Mouse (Mus musculus): Measurements from ENCODE around the gene Gm42906. TPM values are rescaled to one million over a fixed set of nuclear protein-coding genes. Genes with fewer than 3 reads are reported as not detected.

The Gm42906 gene
- polyA plus RNA-seq, 2 experiments = not detected

DNA sequence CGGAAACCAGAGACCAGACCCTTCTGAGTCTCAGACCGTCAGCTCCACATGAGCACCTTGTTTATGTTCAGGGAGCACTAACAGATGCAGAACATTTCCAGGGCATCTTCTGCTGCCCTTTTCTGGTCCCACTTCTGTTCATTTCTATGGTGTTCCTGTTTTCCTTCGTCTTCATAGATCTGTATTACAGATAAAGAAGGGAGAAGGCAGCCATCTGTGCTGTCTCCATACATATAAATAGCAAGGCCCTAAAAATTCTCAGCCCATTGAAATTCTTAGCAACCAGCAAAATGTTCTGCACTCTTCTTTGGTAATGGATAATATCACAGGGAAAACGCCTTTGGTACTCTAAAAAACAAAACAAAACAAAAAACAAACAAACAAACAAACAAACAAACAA, 290.7 kb downstream of the Gm42906 start:
- ATAC-seq (ENCODE audit: insufficient read depth) = no peak

DNA sequence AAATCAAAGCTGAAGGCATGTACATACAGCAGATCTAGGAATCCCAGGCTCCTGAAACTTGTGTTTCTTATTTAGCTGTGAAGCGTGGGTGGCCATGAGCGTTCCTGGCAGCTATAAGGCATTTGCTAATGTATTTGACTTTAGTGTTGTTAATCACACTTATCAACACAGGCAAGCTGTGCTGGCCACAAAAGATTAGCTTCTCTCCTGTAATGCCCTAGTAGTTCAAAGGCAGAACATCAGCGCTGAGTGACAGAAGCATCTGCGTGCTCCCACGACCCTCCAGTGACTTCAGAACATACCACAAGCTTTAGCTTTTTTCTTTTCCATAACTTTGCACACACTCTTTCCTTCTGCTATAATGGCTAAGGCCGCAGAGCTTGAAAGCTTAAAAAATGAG, 292.0 kb downstream of the Gm42906 start:
- Histone ChIP-seq H3K27me3 (ENCODE audit: control insufficient read depth, insufficient read depth, low read length) (no peaks in the 10 kb centered on the region), H3K36me3 (replicated peaks; ENCODE audit: control insufficient read depth, insufficient read depth, low read depth) (no peaks in the 10 kb centered on the region), H3K9me3 (ENCODE audit: control insufficient read depth, low read length) (no peaks in the 10 kb centered on the region), H3K9ac (replicated peaks) (no peak overlapping the region), H3K4me1 (replicated peaks; ENCODE audit: control insufficient read depth in 2 of 2, insufficient read depth in 2 of 2, low read length in 1 of 2) (peaks cover 0 to 13% of the 10 kb centered on the region in 2 experiments; a peak in 2 of 4 replicates), H3K4me2 (ENCODE audit: low read depth) (no peak overlapping the region), H3K27ac (no peak overlapping the region), H3K4me3 (ENCODE audit: insufficient read depth in 1 of 2, low read depth in 2 of 2, low read length in 2 of 2) (no peak overlapping the region)
- peak; percentile 55 for ATAC-seq (ENCODE audit: insufficient read depth)
- DNase-seq (ENCODE audit: low read depth in 3 of 3, low spot score in 3 of 3) = no peak
- TF ChIP-seq EP300 (IDR thresholded peaks at IDR 0.05; ENCODE audit: low read depth) = peak; percentile 31; the same call in 1 of the 2 replicates
- no peak for TF ChIP-seq CTCF (IDR thresholded peaks at IDR 0.05; ENCODE audit: low read depth)
- 23% methylated on average over 6 of the region's 6 CpGs for WGBS (ENCODE audit: insufficient replicate concordance)

More for the DNA sequence above, 290.7 kb downstream of the Gm42906 start:
- no peak overlapping the region for H3K4me2 ChIP-seq (ENCODE audit: low read depth)
- no peaks in the 10 kb centered on the region for H3K9me3 ChIP-seq (ENCODE audit: control insufficient read depth, low read length)
- no peaks in the 10 kb centered on the region for H3K36me3 ChIP-seq (replicated peaks; ENCODE audit: control insufficient read depth, insufficient read depth, low read depth)
- peaks cover 0 to 13% of the 10 kb centered on the region in 2 experiments; a peak in 2 of 4 replicates for H3K4me1 ChIP-seq (replicated peaks; ENCODE audit: control insufficient read depth in 2 of 2, insufficient read depth in 2 of 2, low read length in 1 of 2)
- no peak overlapping the region for H3K27ac ChIP-seq
- H3K9ac ChIP-seq (replicated peaks) = no peak overlapping the region
- no peaks in the 10 kb centered on the region for H3K27me3 ChIP-seq (ENCODE audit: control insufficient read depth, insufficient read depth, low read length)
- no peak for DNase-seq (ENCODE audit: low read depth in 3 of 3, low spot score in 3 of 3)
- WGBS (ENCODE audit: insufficient replicate concordance) = 55% methylated on average over 4 of the region's 4 CpGs
- H3K4me3 ChIP-seq (ENCODE audit: insufficient read depth in 1 of 2, low read depth in 2 of 2, low read length in 2 of 2) = no peak overlapping the region
- TF ChIP-seq EP300 (IDR thresholded peaks at IDR 0.05; ENCODE audit: low read depth) (no peak), CTCF (IDR thresholded peaks at IDR 0.05; ENCODE audit: low read depth) (no peak)

DNA sequence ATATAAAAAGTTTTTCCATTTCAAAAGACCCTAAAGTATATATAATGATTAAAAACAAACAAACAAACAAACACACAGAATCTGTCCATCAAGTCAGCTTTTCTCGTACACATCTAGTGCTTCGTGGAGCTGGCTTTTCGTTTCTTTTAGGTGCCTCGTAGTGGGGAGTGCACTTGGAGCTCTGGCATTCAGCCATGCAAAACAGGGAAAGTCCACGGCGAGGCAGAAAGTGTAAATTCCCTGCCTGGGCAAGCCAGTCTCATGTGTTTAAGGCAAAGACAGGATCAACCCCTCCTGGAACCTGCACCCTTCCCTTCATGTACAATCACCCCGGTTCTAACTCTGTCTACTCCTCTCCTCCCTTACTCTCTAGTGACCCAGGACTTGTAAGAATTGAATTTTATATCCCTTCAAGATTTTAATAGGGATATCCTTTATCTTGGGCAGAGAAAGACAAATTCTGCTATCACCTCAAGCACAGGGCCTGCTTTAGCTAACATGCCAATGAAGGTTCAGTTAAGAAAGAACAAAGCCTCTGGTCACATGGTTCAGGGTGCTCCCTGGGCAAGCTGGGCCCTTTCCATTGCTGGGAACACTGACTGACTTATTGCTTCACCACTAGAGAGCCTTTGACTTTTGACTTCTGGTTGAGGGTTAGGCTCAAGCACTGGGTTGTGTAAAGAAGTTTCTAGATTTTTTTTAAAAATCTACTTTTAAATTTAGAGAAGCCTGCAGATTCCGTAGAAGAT, 292.7 kb downstream of the Gm42906 start:
- Histone ChIP-seq H3K9me3 (ENCODE audit: control insufficient read depth, low read length) (no peaks in the 10 kb centered on the region), H3K27me3 (ENCODE audit: control insufficient read depth, insufficient read depth, low read length) (no peaks in the 10 kb centered on the region), H3K36me3 (replicated peaks; ENCODE audit: control insufficient read depth, insufficient read depth, low read depth) (no peaks in the 10 kb centered on the region), H3K4me2 (ENCODE audit: low read depth) (no peak overlapping the region), H3K27ac (no peak overlapping the region), H3K4me1 (replicated peaks; ENCODE audit: control insufficient read depth in 2 of 2, insufficient read depth in 2 of 2, low read length in 1 of 2) (peaks cover 0 to 13% of the 10 kb centered on the region in 2 experiments; a peak in 2 of 4 replicates), H3K9ac (replicated peaks) (no peak overlapping the region), H3K4me3 (ENCODE audit: insufficient read depth in 1 of 2, low read depth in 2 of 2, low read length in 2 of 2) (no peak overlapping the region)
- 66% methylated on average over 8 of the region's 8 CpGs for WGBS (ENCODE audit: insufficient replicate concordance)
- no peak for TF ChIP-seq CTCF (IDR thresholded peaks at IDR 0.05; ENCODE audit: low read depth)
- TF ChIP-seq EP300 (IDR thresholded peaks at IDR 0.05; ENCODE audit: low read depth) = no peak
- DNase-seq (ENCODE audit: low read depth in 3 of 3, low spot score in 3 of 3) (no peak), ATAC-seq (ENCODE audit: insufficient read depth) (peak; percentile 50; the same call in 1 of the 2 replicates)

DNA sequence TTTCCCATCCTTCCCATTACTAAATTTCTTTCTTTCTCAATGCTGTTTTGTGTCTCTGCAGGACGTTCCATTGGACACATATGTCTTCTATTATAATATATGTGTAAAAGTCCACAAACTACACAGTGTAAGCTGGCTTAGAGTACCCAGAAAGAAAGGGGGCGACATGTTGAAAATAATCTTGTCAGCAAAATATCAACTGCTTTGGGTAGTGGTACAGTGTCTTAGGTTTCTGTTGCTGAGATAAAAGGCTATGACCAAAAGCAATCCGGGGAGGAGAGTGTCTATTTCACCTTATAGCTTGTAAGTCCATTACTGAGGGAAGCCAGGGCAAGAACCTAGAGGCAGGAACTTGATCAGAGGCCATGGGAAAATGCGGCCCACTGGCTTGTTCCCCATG, 293.8 kb downstream of the Gm42906 start:
- DNase-seq (ENCODE audit: low read depth in 3 of 3, low spot score in 3 of 3) (no peak), ATAC-seq (ENCODE audit: insufficient read depth) (no peak)
- H3K27me3 ChIP-seq (ENCODE audit: control insufficient read depth, insufficient read depth, low read length) = no peaks in the 10 kb centered on the region
- WGBS (ENCODE audit: insufficient replicate concordance) = 69% methylated on average over 4 of the region's 4 CpGs
- no peak overlapping the region for H3K9ac ChIP-seq (replicated peaks)
- no peak overlapping the region for H3K27ac ChIP-seq
- no peaks in the 10 kb centered on the region for H3K36me3 ChIP-seq (replicated peaks; ENCODE audit: control insufficient read depth, insufficient read depth, low read depth)
- H3K9me3 ChIP-seq (ENCODE audit: control insufficient read depth, low read length) = no peaks in the 10 kb centered on the region
- TF ChIP-seq CTCF (IDR thresholded peaks at IDR 0.05; ENCODE audit: low read depth) = no peak
- no peak for TF ChIP-seq EP300 (IDR thresholded peaks at IDR 0.05; ENCODE audit: low read depth)
- peaks cover 0 to 13% of the 10 kb centered on the region in 2 experiments; a peak in 2 of 4 replicates for H3K4me1 ChIP-seq (replicated peaks; ENCODE audit: control insufficient read depth in 2 of 2, insufficient read depth in 2 of 2, low read length in 1 of 2)
- no peak overlapping the region for H3K4me3 ChIP-seq (ENCODE audit: insufficient read depth in 1 of 2, low read depth in 2 of 2, low read length in 2 of 2)
- H3K4me2 ChIP-seq (ENCODE audit: low read depth) = no peak overlapping the region

DNA sequence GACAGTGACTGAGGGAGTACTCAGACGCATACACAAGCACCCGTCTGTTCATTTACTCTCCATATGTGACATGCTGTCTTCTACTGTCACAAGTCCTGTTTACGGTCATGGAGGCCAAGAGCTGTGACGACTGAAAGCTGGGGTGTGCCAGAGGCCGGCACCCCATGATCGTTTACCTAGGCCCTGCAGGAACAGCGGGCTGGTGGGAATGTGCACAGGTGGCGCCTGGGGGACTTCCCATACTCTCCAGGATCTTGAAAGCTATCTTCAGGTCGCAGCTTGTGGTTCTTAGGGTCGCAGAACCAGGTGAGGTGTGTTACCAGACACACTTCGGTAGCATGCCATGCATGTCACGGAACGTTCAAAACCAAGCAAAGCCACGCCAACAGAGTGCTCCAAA, 294.2 kb downstream of the Gm42906 start:
- no peak for ATAC-seq (ENCODE audit: insufficient read depth)
- H3K9me3 ChIP-seq (ENCODE audit: control insufficient read depth, low read length) = no peaks in the 10 kb centered on the region
- 80% methylated on average over 14 of the region's 14 CpGs for WGBS (ENCODE audit: insufficient replicate concordance)
- H3K9ac ChIP-seq (replicated peaks) = no peak overlapping the region
- H3K4me1 ChIP-seq (replicated peaks; ENCODE audit: control insufficient read depth in 2 of 2, insufficient read depth in 2 of 2, low read length in 1 of 2) = peaks cover 0 to 13% of the 10 kb centered on the region in 2 experiments; a peak in 2 of 4 replicates
- TF ChIP-seq EP300 (IDR thresholded peaks at IDR 0.05; ENCODE audit: low read depth) (no peak), CTCF (IDR thresholded peaks at IDR 0.05; ENCODE audit: low read depth) (no peak)
- H3K27ac ChIP-seq = no peak overlapping the region
- no peaks in the 10 kb centered on the region for H3K36me3 ChIP-seq (replicated peaks; ENCODE audit: control insufficient read depth, insufficient read depth, low read depth)
- no peak overlapping the region for H3K4me2 ChIP-seq (ENCODE audit: low read depth)
- no peaks in the 10 kb centered on the region for H3K27me3 ChIP-seq (ENCODE audit: control insufficient read depth, insufficient read depth, low read length)
- DNase-seq (ENCODE audit: low read depth in 3 of 3, low spot score in 3 of 3) = no peak
- no peak overlapping the region for H3K4me3 ChIP-seq (ENCODE audit: insufficient read depth in 1 of 2, low read depth in 2 of 2, low read length in 2 of 2)
